Mouse (Mus musculus) left cerebral cortex, postnatal 25 days (tissue): ENCODE measurements around the gene Gpbp1. TPM values are rescaled to one million over a fixed set of nuclear protein-coding genes. Genes with fewer than 3 reads are reported as not detected.
A peak's percentile ranks its signal among the peaks of the same experiment; 100 is the strongest.

Experiments used
- DNase-seq, 2 experiments: peaks; one replicate each; pipeline ENCODE4 v3.0.0; 2022; ENCODE audit warnings: low spot score in 2 of 2, mixed read lengths in 1 of 2
- intact Hi-C: fragments of 180-260 bp; cut with DNase I; formaldehyde crosslinking; loops from one replicate; pipeline ENCODE4 v1.15.1; 2025
- total RNA-seq, 2 experiments: library from RNA; stranded (reverse); gene quantifications; 2 replicates each; pipeline ENCODE4 v1.2.3; 2021

Gene Gpbp1
- 10 to 100 TPM; 83.0 to 88.1 TPM for total RNA-seq

DNA sequence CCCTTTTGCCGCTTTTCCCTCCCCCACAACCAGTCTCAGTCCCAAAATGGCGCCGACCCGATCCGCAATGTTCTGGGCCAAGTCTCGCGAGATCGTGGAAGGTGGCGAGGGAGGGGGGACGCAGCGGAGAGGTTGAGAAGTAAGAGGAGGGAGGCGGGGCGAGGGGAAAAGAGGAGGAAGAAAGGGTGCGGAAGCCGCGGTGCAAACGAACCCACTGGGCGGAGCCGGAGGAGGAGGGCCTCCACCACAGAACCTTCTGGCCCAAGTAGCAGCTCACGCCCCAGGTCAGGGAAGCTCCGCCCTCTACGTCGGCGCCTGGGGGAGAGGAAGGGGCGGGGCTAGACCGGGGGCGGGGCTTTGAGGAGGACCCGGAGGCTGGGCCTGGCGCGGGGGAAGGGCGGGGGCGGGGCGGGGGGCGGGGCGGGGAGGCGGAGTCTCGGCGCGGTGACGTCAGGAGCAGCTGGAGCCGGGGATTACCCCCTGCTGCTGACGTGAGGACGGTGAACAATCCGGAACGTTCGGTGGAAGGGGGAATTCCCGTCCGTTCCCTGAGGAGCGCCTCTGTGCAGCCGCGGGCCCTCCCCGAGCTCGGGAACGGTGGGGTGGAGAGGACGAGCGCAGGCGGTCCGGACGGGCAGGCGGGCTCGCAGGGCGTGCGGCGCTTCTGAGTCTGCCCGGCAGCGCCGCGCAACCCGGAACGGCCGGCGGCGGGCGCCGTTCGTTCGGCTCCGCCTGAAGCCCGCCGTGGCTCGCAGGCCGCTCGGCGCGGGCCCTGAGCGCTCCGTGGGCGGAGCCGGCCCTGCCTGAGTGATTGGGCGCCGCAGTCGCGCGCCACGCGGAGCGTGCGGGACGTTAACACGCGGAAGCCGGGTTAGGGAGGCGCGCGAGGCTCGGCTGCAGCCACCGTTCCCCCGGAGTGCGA, at the start of gene Gpbp1:
Gene Gpbp1, minus strand, starts transcription at position 310 of the 922 bp plus-strand sequence.
- intact Hi-C loops: loop anchor here (1.0 to 5.0 kb wide), 3 partner anchors 23 to 237 kb away; no protein-coding TSS in a partner anchor
- DNase-seq: peak; percentile 99 to 100

DNA sequence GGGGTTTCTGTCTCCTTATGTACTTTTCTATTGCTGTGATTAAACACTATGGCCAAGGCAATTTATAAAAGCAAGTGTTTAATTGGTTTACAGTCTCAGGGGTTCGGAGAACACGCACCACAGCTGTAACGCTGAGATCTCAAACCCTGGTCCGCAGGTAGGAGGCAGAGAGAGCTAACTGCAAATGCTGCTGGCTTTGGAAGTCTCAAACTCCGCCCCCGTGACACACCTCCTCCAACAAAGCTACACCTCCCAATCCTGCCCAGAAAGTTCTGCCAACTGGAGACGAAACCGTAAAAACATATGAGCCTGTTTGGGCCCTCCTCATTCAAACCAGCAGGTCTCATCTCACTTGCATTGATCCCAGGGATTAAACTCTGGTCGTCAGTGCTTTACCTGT, 47.8 kb upstream of the Gpbp1 start:
- DNase-seq: no peak
- intact Hi-C loops: no loop called here

DNA sequence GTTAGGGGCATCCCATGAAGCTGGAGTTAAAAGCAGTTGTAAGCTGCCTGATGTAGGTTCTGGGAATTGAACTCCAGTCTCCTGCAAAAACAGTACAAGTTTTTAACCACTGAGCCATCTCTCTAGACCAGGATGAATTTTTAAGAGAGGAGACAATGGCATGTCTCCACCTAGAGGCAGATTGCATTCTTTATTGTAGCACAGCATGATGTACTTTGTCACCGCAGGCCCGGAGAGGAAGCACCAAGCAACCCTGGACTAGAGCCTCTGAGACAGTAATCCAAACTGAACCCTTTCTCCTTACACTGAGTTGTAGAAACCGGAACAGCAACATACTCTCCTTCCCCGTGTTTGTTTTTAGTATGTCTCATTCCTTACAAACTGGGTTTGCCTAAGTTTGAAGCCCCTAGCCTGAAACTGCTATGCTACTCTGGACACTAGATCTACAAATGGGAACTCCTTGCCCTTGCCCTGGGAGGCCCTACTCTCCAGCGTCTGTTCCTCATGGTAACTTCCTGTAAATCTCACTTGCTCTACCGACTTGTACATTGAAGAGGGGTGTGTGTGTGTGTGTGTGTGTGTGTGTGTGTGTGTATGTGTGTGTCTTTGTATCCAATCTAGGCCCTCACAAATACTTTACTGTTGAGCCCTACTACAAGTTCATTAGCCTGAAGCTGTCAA, 46.4 kb upstream of the Gpbp1 start:
- intact Hi-C loops: no loop called here
- DNase-seq: no peak

DNA sequence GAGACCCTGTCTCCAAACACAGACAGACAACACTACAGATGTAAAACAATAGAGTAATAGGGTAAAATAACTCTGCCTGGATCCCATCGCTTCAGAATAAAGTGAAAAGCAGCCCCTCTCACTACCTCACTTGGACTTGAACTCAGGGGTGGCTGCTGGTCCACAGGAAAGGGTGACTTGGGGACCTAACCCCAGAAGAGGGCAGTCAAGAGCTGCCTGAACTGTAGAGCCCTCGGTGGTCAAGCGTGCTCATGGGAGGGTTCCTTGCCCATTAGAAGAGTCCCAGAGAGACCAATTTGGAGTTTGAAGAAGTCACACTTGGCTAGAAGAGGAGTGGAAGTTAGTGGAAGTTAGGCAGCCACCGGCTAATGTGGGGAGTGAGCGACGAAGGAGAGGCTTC, 44.2 kb upstream of the Gpbp1 start:
- intact Hi-C loops: loop anchor here (5.0 kb wide), 1 partner anchor 208 kb away; no protein-coding TSS in a partner anchor

DNA sequence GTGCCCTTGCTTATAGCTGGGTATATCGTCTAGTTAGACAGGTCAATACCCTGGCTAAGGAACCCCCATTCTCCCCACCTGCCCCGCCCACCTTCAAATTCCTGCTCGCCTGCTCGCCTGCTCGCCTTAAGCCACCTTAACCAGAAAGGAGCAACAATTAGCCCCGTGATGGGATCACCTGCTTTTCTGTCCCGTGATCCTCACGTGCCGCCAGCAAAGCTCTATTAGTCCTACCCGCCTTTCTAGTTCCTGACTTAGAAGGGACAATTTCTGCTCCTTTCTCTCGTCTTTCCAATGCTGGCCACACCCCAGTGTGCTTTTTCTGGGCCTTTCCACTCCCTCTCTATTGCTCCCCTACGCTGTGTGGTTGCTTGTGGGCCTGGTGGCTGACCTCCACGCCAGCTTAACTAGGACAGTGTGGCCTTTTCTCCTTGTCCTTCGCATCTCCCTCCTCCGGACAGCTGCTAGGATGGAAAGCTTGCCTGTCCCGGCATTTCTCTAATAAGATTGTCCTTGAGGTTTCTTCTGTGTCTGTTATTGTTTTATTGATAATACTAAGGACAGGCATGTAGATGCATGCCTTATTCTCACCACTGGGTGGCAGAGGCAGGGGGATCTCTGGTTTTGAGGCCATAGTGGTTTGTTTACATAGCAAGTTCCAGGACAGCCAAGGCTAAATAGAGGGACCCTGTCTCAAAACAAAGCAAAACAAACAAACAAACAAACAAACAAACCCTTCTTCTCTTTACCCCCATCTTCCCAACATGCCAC, 42.5 kb upstream of the Gpbp1 start:
- intact Hi-C loops: loop anchor here (5.0 kb wide), 1 partner anchor 210 kb away; no protein-coding TSS in a partner anchor
- no peak for DNase-seq

More for the DNA sequence above, 44.2 kb upstream of the Gpbp1 start:
- DNase-seq: no peak

DNA sequence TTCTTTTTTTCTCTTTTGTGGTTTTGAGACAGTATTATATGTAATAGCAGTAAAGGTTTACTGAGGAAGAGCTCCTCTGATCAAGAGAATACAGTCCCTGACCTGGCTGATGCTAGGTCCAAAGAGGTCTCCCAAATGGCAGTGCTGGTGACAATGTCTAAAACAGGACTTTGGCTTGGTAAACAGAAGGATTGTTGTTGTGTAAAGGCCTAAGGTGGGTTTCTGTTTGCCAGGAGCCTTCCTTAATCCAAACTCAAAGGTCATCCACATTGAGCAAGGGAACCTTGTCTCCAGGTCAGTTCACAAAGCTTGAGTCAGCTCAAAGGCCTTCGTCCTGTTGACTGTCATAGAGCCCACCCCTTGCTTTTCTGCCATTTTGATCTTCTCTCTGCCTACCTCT, 41.8 kb upstream of the Gpbp1 start:
- intact Hi-C loops: loop anchor here (5.0 kb wide), 1 partner anchor 211 kb away; no protein-coding TSS in a partner anchor
- DNase-seq: no peak

DNA sequence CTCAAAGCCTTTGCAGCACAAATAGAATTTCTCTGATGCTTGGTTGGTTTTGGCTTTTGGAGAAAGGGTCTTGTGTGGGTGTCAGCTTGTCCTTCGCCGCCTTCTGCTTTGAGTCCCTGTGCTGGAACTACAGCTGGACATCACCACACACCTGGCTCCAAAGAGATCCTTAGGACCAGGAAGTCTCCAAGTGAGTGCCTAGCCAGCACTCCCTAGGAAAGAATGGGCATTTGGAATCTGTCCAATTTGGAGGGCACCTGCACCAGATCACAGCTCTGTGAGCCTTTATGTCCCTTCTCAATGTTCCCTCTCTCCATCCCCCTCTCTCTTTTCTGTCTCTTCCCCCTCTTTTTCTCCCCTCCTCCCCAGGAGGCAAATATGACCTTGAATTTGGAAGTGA, 34.4 kb upstream of the Gpbp1 start:
- DNase-seq: no peak
- intact Hi-C loops: no loop called here

DNA sequence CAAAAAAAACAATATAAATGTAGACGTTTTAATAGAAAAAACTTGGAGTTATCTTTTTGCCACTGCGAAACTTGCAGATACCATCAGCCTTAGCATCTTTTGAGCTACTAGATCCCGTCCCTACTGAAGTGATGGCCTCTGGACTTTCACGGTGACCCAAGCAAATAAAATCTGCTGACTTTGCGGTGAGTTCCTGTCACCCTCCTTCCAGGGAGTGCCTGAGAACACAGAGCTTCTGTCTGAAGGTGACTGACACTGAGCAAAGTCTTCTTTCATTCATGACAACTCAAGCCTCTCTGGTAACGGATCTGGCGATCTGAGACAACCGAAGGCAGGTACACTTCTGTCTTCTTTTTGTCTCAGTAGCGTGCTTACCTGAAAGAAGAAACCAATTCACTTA, 32.4 kb upstream of the Gpbp1 start:
- intact Hi-C loops: no loop called here
- DNase-seq: no peak

DNA sequence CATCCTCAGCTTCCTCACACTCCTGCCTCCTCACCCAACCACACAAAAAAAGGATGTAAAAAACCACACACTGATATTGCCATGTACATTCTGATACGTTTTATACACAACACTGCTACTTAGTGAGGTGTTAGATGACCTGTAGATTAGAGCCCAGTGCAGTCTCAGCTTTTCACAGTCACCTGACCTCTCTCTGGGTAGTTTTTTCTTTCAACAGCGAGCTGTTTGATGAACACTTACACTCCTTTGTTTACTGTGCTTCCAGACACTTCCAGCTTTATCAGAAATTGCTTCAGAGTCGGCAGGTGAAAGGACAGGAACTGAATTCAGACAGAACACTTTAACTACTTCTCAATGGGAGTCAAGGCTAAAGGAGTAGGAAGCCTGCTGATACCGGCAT, 30.5 kb upstream of the Gpbp1 start:
- DNase-seq: no peak
- intact Hi-C loops: no loop called here

DNA sequence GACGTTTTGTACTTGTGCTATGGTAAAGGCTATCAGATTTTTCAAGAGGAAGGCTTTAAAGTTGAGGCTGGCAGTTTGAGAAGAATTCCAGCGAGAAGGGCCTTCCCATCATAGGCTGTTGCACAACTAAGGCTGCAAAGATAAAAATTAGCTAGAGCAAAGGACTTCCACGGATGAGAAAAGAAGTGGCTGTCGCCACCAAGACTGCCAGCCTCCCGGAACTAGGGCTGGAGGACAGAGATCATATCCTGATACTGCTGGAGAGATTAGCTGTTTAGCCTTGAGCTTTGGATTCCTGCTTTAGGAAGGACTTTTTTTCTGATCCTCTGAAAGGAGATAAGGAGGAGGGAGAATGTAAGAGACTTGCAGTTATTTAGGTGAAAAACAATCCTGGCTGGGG, 28.4 kb upstream of the Gpbp1 start:
- intact Hi-C loops: no loop called here
- DNase-seq: no peak

DNA sequence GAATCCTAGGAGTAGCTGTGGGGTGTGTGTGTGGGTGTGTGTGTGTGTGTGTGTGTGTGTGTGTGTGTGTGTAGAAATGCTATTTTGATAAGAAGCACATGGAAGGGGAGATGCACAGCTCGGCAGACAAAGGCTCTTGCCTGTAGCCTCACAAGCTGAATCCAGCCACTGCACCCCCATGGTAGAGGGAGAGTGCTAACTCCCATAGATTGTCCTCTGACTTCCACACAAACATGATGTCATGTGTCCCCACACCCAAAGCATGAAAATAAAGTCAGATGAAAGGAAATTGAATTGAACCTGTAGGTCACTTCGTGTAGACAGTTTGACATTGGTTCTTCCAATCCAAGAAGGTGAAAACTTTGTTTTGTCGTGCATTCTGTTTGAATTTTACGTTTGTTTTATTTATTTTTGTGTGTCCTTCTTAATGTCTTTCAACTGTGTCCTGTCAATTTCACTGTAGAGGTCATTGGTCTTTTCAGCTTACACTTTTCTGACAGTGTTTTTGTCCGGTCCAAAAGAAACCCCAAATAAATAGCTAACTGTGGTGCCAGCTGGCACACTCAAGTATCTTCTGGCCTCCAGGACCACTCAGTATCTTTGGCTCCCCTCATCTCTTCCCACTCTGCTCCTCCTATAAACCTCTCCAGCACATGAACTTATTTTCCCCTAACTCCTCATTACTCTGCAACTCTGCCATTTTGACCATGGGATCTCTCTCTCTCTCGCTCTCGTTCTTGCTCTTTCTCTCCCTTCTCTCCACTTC, 26.7 kb upstream of the Gpbp1 start:
- DNase-seq: no peak
- intact Hi-C loops: no loop called here

DNA sequence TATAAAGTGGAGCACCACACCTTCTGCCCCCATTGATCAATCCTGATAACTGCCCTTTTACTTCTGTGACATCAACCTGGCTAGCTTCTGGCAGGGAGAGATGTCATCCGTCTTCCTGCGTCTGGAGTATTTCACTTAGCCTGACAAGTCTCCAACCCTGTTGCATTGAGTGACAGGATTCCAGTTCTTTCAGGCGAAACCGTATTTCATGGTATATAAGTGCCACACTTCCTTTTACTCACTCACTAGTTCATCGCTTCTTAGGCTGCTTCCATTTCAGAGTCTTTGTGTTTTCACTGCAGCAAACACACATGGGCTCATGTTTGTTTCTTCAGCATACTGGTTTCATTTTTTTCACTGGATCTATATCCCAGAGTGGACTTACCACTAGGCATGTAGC, 19.5 kb upstream of the Gpbp1 start:
- intact Hi-C loops: no loop called here
- no peak for DNase-seq

DNA sequence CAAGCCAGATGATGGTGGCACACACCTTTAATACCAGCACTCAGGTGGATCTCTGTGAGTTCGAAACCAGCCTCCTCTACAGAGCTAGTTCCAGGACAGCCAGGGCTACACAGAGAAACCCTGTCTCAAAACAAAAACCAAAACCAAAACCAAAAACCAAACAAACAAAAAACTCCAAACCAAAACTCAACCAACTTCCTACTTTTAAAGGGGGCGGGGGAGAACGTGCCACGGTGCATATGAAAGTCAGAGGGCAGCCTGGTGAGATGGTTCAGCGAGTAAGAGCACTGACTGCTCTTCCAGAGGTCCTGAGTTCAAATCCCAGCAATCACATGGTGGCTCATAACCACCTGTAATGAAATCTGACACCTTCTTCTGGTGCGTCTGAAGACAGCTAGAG, 18.7 kb upstream of the Gpbp1 start:
- intact Hi-C loops: no loop called here

DNA sequence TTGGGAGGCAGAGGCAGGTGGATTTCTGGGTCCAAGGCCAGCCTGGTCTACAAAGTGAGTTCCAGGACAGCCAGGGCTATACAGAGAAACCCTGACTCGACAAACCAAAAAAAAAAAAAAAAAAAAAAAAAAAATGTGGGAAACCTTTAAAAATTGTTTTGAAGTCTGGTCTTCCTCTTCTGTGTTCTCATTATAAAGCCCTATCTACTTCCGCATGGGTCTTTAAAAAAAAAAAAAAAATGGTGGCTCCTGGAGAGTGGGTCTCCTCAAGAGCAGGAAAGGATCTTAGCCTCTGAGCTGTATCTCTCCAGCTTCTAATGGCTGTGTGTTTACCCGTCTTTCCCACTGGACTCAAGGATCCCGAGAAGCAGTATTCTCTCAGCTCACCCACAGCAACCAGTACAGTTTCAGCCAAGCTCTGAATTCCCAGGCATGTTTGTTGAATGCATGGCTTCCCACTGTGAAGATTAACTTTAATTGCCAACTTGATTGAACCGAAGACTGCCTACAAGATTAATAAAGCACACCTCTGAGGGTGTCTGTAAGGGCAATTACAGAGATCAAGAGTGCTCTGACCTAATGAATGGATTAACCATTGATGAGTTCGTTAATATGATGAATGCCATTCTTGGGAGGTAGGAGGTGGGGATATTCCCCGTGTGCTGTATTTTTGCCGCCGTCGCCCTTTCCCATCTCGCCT, 4.6 kb upstream of the Gpbp1 start:
- intact Hi-C loops: no loop called here
- no peak for DNase-seq

More for the DNA sequence above, 18.7 kb upstream of the Gpbp1 start:
- DNase-seq: no peak

DNA sequence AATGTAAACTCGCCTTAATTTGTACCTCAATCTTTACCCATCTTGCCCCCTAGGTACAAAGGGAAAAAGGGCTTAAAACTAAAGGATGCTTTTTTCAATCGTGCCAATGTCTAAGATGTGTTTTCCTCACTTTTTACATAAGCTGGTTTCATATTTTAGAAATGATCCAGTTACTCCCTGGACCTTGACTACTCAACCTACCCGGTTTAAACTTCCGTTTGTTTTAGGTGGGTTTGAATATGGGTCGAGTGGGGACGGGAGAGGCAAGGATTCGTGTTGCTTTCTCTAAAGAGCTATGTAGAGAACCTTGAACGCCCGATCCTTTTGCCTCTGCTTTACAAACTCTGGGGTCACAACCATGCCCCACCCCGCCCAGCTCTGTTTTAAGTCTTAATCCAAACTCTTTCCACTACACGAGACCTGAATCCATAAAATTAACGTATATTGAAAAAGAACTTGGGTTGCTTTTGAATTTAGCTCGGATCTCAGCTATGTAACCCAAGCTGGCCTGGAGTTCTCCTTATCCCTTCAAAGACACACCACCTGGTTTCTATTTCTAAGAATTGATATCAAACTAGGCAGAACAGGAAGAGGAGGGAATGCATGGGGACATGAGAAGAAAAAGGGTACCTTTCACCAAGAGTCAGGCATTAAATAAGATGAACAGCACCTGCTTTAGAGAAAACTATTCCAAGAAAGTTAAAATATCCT, 1.3 kb upstream of the Gpbp1 start:
- intact Hi-C loops: no loop called here
- DNase-seq: no peak

DNA sequence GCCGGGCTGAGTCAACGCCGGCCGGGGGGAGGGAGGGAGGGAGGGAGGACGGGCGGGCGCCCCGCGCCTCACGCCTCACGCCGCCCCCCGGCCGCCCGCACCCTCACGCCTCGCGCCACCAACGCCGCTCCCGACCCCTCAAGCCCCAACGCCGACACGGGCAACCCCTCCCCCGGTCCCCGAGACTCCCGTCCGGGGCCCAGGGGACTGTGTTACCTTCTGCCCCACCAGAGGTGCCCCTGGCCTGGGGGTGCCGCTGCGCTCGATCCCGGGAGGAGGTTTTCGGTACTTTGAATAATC, 459 bp downstream of the Gpbp1 start:
- intact Hi-C loops: loop anchor here (2.0 to 5.0 kb wide), 2 partner anchors 23 to 238 kb away; no protein-coding TSS in a partner anchor
- no peak for DNase-seq

DNA sequence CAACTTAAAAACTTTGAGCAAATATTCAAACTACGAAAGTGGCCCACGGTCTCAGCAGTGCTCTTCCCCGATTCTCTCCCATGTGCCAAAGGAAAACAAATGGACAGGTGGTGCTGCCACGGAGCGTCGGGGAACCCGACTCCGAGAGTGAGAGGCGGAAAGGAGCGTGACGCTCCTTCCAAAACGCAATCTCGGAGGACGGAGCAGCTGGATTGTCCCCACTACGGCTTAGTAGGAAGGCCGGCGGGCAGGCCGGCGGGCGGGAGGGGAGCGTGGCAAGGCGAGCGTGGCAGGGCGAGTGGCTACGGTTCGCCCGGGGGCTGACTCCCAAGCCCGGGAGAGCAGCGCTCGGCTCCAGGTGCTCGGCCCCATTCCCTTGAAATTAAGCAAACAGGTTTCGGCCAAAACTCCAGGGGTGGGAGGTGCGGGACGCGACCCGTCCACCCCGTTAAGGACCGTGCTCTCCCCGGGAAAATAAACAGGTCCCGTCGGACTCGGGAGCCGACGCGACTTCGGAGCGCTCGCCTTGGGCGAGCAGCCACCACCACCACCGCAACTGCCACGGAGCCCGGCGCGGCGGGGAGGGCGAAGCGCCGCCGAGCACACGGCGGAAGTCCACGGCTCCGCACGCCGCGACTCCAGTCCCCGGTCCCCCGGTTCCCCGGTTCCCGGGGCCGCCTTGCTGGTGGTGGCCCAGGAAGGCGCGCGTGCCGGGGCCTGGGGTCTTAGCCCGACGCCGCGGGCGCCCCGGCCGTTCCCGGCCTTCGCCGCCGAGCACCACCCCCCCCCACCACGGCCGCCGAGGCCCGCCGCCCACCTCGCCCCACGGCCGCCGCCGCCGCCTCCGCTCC, 1.0 kb downstream of the Gpbp1 start:
- intact Hi-C loops: loop anchor here (2.0 to 5.0 kb wide), 2 partner anchors 22 to 238 kb away; no protein-coding TSS in a partner anchor
- DNase-seq: peak; percentile 47 to 54
